Mouse (Mus musculus): ENCODE data around the gene Pcnx3. TPM values are rescaled to one million over a fixed set of nuclear protein-coding genes. Genes with fewer than 3 reads are reported as not detected.

Pcnx3 gene
- 10 to 100 TPM; 20.6 to 21.7 TPM for polyA plus RNA-seq (2017; shearing (Covaris generic))

GRCm38 (mm10) chr19:5688200-5689087 lies at the start of gene Pcnx3, which contains the start of gene Map3k11:
Pcnx3 (minus strand) TSS chr19:5688908.
Map3k11 (plus strand) TSS chr19:5688742.
- peak; percentile 78 for ATAC-seq

GRCm38 (mm10) chr19:5734325-5734724 lies 45.6 kb upstream of the Pcnx3 start:
- no peak for ATAC-seq

- ATAC-seq = no peak
These were observed 42.7 kb upstream of the Pcnx3 start for GRCm38 (mm10) chr19:5731264-5731978.

GRCm38 (mm10) chr19:5730314-5731186 lies 41.8 kb upstream of the Pcnx3 start:
- no peak for ATAC-seq

- ATAC-seq = peak; percentile 30
These were observed 40.7 kb upstream of the Pcnx3 start, which contains the start of gene Fam89b for GRCm38 (mm10) chr19:5729444-5729815. Fam89b (minus strand) TSS chr19:5729653.

GRCm38 (mm10) chr19:5728631-5729443 lies 40.1 kb upstream of the Pcnx3 start:
- no peak for ATAC-seq

- ATAC-seq = no peak
These were observed 39.0 kb upstream of the Pcnx3 start for GRCm38 (mm10) chr19:5727701-5728100.

- peak; percentile 74 for ATAC-seq
These were observed 38.4 kb upstream of the Pcnx3 start for GRCm38 (mm10) chr19:5726961-5727578.

GRCm38 (mm10) chr19:5725767-5726515 lies 37.2 kb upstream of the Pcnx3 start, which contains the start of gene Ehbp1l1:
Ehbp1l1 (minus strand) TSS chr19:5726317.
- peak; percentile 7 for ATAC-seq

- ATAC-seq = no peak
These were observed 36.5 kb upstream of the Pcnx3 start for GRCm38 (mm10) chr19:5725029-5725707.

- ATAC-seq = no peak
These were observed 35.8 kb upstream of the Pcnx3 start for GRCm38 (mm10) chr19:5724549-5724941.

GRCm38 (mm10) chr19:5723934-5724548 lies 35.3 kb upstream of the Pcnx3 start:
- no peak for ATAC-seq

- ATAC-seq = no peak
These were observed 34.2 kb upstream of the Pcnx3 start for GRCm38 (mm10) chr19:5722848-5723425.

- no peak for ATAC-seq
These were observed 32.5 kb upstream of the Pcnx3 start for GRCm38 (mm10) chr19:5721233-5721632.

- ATAC-seq = no peak
These were observed 28.2 kb upstream of the Pcnx3 start for GRCm38 (mm10) chr19:5716955-5717354.

GRCm38 (mm10) chr19:5715793-5716688 lies 27.3 kb upstream of the Pcnx3 start:
- ATAC-seq = no peak

- no peak for ATAC-seq
These were observed 25.0 kb upstream of the Pcnx3 start for GRCm38 (mm10) chr19:5713730-5714129.

GRCm38 (mm10) chr19:5713255-5713654 lies 24.5 kb upstream of the Pcnx3 start:
- ATAC-seq = no peak
